17 mouse cellular contexts compared by ENCODE assay signal in the genomic region with DNA sequence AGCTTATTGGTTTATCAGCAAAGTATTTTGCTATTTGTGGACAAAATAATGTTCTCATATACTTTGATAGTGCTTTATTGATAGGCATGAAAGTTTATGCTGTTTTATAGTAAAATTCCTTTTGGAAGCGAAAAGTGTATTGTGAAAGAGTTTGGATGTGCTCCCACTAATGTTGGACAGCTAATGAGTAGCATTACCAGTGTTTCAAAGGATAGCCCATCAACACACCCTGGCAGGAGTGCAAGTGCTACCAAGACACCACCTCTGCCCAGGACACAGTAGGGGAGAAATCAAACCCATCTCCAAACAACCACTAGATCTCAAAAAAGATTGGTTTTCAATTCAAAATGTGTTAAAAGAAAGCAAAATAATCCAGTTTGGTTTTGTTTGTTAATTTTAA.
A peak's percentile ranks its signal among the peaks of the same experiment; 100 is the strongest.
DNase-seq lines count a peak whose midpoint lies in the region.
"Had no signal": no experiment of that assay in that cellular context is flagged by ENCODE, and none has a peak within 500 bp of the region (broad histone marks: within the 10 kb centered on the region; RNA-seq: fewer than 3 reads in every experiment).

No protein-coding gene starts in this region.

- peak; percentile 15 for DNase-seq in adrenal gland, postnatal 10 days
- no peak for DNase-seq in adrenal gland, adult 2 months
- peak; percentile 70 for DNase-seq in heart, adult 11 months
- DNase-seq in heart, postnatal 4 days, result no peak
- DNase-seq in heart, adult 8-10 months (ENCODE audit: low spot score), result peak; percentile 10
- no peak for DNase-seq in heart, postnatal 14 days
- DNase-seq in adipocyte (ENCODE audit: low spot score), result peak; percentile 71
- DNase-seq: adrenal gland, adult 8-10 months; adrenal gland, postnatal 25 days; B cell, adult 2 months; cerebellum, adult 11 months; cerebellum, adult 18-20 months; cerebellum, adult 8-10 months; cerebellum, adult 9-11 months; cerebellum, postnatal 14 days; cerebellum, postnatal 36 days; embryo, embryonic 11 days had no signal

- intact Hi-C loops in heart, postnatal 14 days (cut with DNase I), result no loop called here

Comparison
In these comparisons a context has a peak if more than half of its experiments do, and no peak if none do; other contexts are left out.
1. DNase-seq: peak in adrenal gland, postnatal 10 days (single experiment), heart, adult 11 months (single experiment), heart, adult 8-10 months (single experiment) and adipocyte (single experiment); none in adrenal gland, adult 2 months (single experiment), heart, postnatal 4 days (single experiment) and heart, postnatal 14 days (0 of 2).